Mouse (Mus musculus) gastrocnemius, adult 8-10 months (tissue): ENCODE measurements around the gene Ly6g6f. TPM values are rescaled to one million over a fixed set of nuclear protein-coding genes. Genes with fewer than 3 reads are reported as not detected.

Experiments
- DNase-seq, 2 experiments: peaks; one replicate each; pipeline ENCODE4 v3.0.0; 2022; ENCODE audit warnings: low spot score in 2 of 2
- total RNA-seq, 4 experiments: library from RNA; stranded (reverse); gene quantifications; 2 replicates each; pipeline ENCODE4 v1.2.4; 2022

Gene Ly6g6f
- total RNA-seq, 4 experiments from 2014 or later: not detected

DNA sequence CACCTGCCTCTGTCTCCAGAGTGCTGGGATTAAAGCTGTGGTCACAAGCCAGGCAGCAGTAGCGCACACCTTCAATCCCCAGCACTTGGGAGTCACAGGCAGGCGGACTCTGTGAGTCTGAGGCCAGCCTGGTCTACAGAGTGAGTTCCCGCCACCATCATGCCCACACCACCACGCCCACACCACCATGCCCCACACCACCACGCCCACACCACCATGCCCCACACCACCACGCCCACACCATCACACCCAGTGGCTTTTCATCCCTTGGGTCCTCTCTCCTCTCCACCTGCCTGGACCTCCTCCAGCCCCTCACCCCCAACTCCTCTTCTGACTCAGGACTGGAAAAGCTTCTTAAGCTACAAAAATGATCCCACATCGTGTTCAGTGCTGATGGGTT is 53.5 kb downstream of the Ly6g6f start:
- DNase-seq: no peak

- DNase-seq: no peak
These were observed 54.1 kb downstream of the Ly6g6f start for GRCm38 (mm10) chr17:35031272-35031671.

Other genes starting within 250 kb of the Ly6g6f start
- gene Stk19, start 248.7 kb downstream of the Ly6g6f start, total RNA-seq: 1 to 10 TPM; 5.6 to 8.0 (median 6.9) TPM
- 1 to 10 TPM; 7.3 to 9.9 (median 8.6) TPM for gene Dxo, start 248.6 kb downstream of the Ly6g6f start, total RNA-seq
- 10 to 100 TPM; 21.3 to 23.4 (median 21.9) TPM for gene Skiv2l, start 235.4 kb downstream of the Ly6g6f start, total RNA-seq
- gene Nelfe, start 235.2 kb downstream of the Ly6g6f start, total RNA-seq: 10 to 100 TPM in 1 of 4 experiments, 1 to 10 TPM in 3; 7.6 to 10.4 (median 8.9) TPM
- gene Cfb, start 223.1 kb downstream of the Ly6g6f start, total RNA-seq: 1 to 10 TPM in 3 of 4 experiments, under 1 TPM in 1; 0.56 to 6.3 (median 2.8) TPM
- gene Zbtb12, start 206.1 kb downstream of the Ly6g6f start, total RNA-seq: 1 to 10 TPM; 7.3 to 7.9 (median 7.6) TPM
- gene Gm20547, start 203.6 kb downstream of the Ly6g6f start, total RNA-seq: not detected
- 1 to 10 TPM in 3 of 4 experiments, under 1 TPM in 1; 0.73 to 2.3 (median 2.2) TPM for gene C2, start 187.3 kb downstream of the Ly6g6f start, total RNA-seq
- gene Ehmt2, start 187.1 kb downstream of the Ly6g6f start, total RNA-seq: 10 to 100 TPM; 31.2 to 37.2 (median 33.4) TPM
- under 1 TPM in 2 of 4 experiments, not detected in 2; 0.15 TPM for gene Slc44a4, start 171.1 kb downstream of the Ly6g6f start, total RNA-seq
- gene Neu1, start 154.4 kb downstream of the Ly6g6f start, total RNA-seq: 10 to 100 TPM in 2 of 4 experiments, 1 to 10 TPM in 2; 8.8 to 11.6 (median 10.5) TPM
- gene Hspa1b, start 126.4 kb downstream of the Ly6g6f start, total RNA-seq: 10 to 100 TPM in 1 of 4 experiments, 1 to 10 TPM in 3; 2.4 to 13.6 (median 3.7) TPM
- gene Gm20481, start 115.7 kb downstream of the Ly6g6f start, total RNA-seq: not detected
- 10 to 100 TPM in 1 of 4 experiments, 1 to 10 TPM in 3; 4.2 to 17.8 (median 5.3) TPM for gene Hspa1a, start 113.5 kb downstream of the Ly6g6f start, total RNA-seq
- 10 to 100 TPM; 19.4 to 26.1 (median 20.2) TPM for gene Hspa1l, start 112.9 kb downstream of the Ly6g6f start, total RNA-seq
- gene Lsm2, start 103.7 kb downstream of the Ly6g6f start, total RNA-seq: 10 to 100 TPM; 11.7 to 15.7 (median 13.0) TPM
- 10 to 100 TPM; 37.3 to 42.8 (median 41.0) TPM for gene Vars, start 84.6 kb downstream of the Ly6g6f start, total RNA-seq
- gene Vwa7, start 69.0 kb downstream of the Ly6g6f start, total RNA-seq: 10 to 100 TPM in 3 of 4 experiments, 1 to 10 TPM in 1; 8.0 to 18.8 (median 13.7) TPM
- not detected for gene Sapcd1, start 57.6 kb downstream of the Ly6g6f start, total RNA-seq
- gene Msh5, start 38.9 kb downstream of the Ly6g6f start, total RNA-seq: not detected
- gene Clic1, start 35.6 kb downstream of the Ly6g6f start, total RNA-seq: 1 to 10 TPM; 5.2 to 9.0 (median 6.6) TPM
- gene Ddah2, start 26.6 kb downstream of the Ly6g6f start, total RNA-seq: 1 to 10 TPM; 4.3 to 6.2 (median 5.1) TPM
- gene Ly6g6c, start 20.2 kb downstream of the Ly6g6f start, total RNA-seq: not detected
- not detected for gene Mpig6b, start 19.4 kb downstream of the Ly6g6f start, total RNA-seq
- gene Ly6g6e, start 8.7 kb downstream of the Ly6g6f start, total RNA-seq: not detected
- 1 to 10 TPM in 1 of 4 experiments, under 1 TPM in 2, not detected in 1; 0.53 to 1.8 (median 0.99) TPM for gene Ly6g6d, start 7.5 kb downstream of the Ly6g6f start, total RNA-seq
- 100 to 1,000 TPM in 1 of 4 experiments, 10 to 100 TPM in 3; 84.1 to 107 (median 92.9) TPM for gene Abhd16a, start 3.7 kb upstream of the Ly6g6f start, total RNA-seq
- gene Ly6g5c, start 22.7 kb upstream of the Ly6g6f start, total RNA-seq: not detected
- gene Ly6g5b, start 29.8 kb upstream of the Ly6g6f start, total RNA-seq: not detected
- gene Gpank1, start 35.8 kb upstream of the Ly6g6f start, total RNA-seq: 10 to 100 TPM in 1 of 4 experiments, 1 to 10 TPM in 3; 8.6 to 11.4 (median 9.3) TPM
- gene Csnk2b, start 36.4 kb upstream of the Ly6g6f start, total RNA-seq: 100 to 1,000 TPM; 169 to 216 (median 180) TPM
- gene D17H6S53E, start 40.8 kb upstream of the Ly6g6f start, total RNA-seq: 10 to 100 TPM; 13.6 to 22.6 (median 17.0) TPM
- gene Apom, start 46.4 kb upstream of the Ly6g6f start, total RNA-seq: not detected
- gene Bag6, start 49.6 kb upstream of the Ly6g6f start, total RNA-seq: 100 to 1,000 TPM; 206 to 247 (median 236) TPM
- gene Prrc2a, start 79.3 kb upstream of the Ly6g6f start, total RNA-seq: 10 to 100 TPM; 90.5 to 98.3 (median 94.6) TPM
- gene Aif1, start 90.5 kb upstream of the Ly6g6f start, total RNA-seq: under 1 TPM in 2 of 4 experiments, not detected in 2; 0.52 to 0.72 TPM
- under 1 TPM in 2 of 4 experiments, not detected in 2; 0.73 to 0.92 TPM for gene Lst1, start 102.8 kb upstream of the Ly6g6f start, total RNA-seq
- not detected for gene Ltb, start 108.8 kb upstream of the Ly6g6f start, total RNA-seq
- gene Tnf, start 116.4 kb upstream of the Ly6g6f start, total RNA-seq: under 1 TPM in 1 of 4 experiments, not detected in 3; 0.31 TPM
- gene Lta, start 119.7 kb upstream of the Ly6g6f start, total RNA-seq: under 1 TPM; 0.53 to 0.76 (median 0.65) TPM
- gene Gm16181, start 135.2 kb upstream of the Ly6g6f start, total RNA-seq: not detected
- gene Atp6v1g2, start 148.1 kb upstream of the Ly6g6f start, total RNA-seq: 1 to 10 TPM; 1.3 to 2.3 (median 1.9) TPM
- 1 to 10 TPM; 6.3 to 8.6 (median 8.0) TPM for gene Nfkbil1, start 150.2 kb upstream of the Ly6g6f start, total RNA-seq
- 10 to 100 TPM; 77.1 to 93.9 (median 81.7) TPM for gene Ddx39b, start 156.1 kb upstream of the Ly6g6f start, total RNA-seq
- 10 to 100 TPM; 31.3 to 52.9 (median 41.7) TPM for gene H2-D1, start 177.1 kb upstream of the Ly6g6f start, total RNA-seq
- under 1 TPM in 3 of 4 experiments, not detected in 1; 0.17 to 0.65 (median 0.21) TPM for gene H2-Q1, start 234.8 kb upstream of the Ly6g6f start, total RNA-seq